Mouse (Mus musculus) midbrain, embryonic 11.5 days (tissue): ENCODE data around the gene Iqck. TPM values are rescaled to one million over a fixed set of nuclear protein-coding genes. Genes with fewer than 3 reads are reported as not detected.
A peak's percentile ranks its signal among the peaks of the same experiment; 100 is the strongest.

ENCODE experiments used
- ATAC-seq: fragments of 200-750 bp; cut with Nextera tagmentation; 2 replicates; pipeline ENCODE4 v1.8.0; 2017; ENCODE audit warnings: moderate TSS enrichment, moderate library complexity; ENCODE audit not compliant: low FRiP score
- DNase-seq: peaks from one replicate; pipeline ENCODE4 v3.0.0; 2015; ENCODE audit warnings: low spot score; ENCODE audit errors: missing footprints
- H3K27ac ChIP-seq: fragments of 300-500 bp; sonication (generic); 2 replicates; pipeline ENCODE4 v1.5.1; 2014; ENCODE audit warnings: low read depth, low read length
- H3K27me3 ChIP-seq: fragments of 300-500 bp; sonication (generic); 2 replicates; pipeline ENCODE4 v1.6.1; 2014; ENCODE audit warnings: mild to moderate bottlenecking, low read length, moderate library complexity, mixed read lengths; ENCODE audit not compliant: control insufficient read depth, insufficient read depth
- H3K36me3 ChIP-seq: fragments of 300-500 bp; sonication (generic); 2 replicates; pipeline ENCODE4 v1.6.1; 2014; ENCODE audit warnings: mild to moderate bottlenecking, low read length, moderate library complexity, mixed read lengths; ENCODE audit not compliant: control insufficient read depth, insufficient read depth
- H3K4me1 ChIP-seq: fragments of 300-500 bp; sonication (generic); 2 replicates; pipeline ENCODE4 v1.6.1; 2014; ENCODE audit warnings: low read length; ENCODE audit not compliant: control insufficient read depth, insufficient read depth
- H3K4me2 ChIP-seq: fragments of 300-500 bp; sonication (generic); 2 replicates; pipeline ENCODE4 v1.6.1; 2014; ENCODE audit warnings: mild to moderate bottlenecking, moderate library complexity
- H3K4me3 ChIP-seq: fragments of 300-500 bp; sonication (generic); 2 replicates; pipeline ENCODE4 v1.5.1; 2014; ENCODE audit warnings: low read depth, low read length
- H3K9ac ChIP-seq: fragments of 300-500 bp; sonication (generic); 2 replicates; pipeline ENCODE4 v1.6.1; 2014; ENCODE audit warnings: low read length
- H3K9me3 ChIP-seq: fragments of 300-500 bp; sonication (generic); 2 replicates; pipeline ENCODE4 v1.6.1; 2016; ENCODE audit warnings: low read length; ENCODE audit not compliant: control insufficient read depth
- WGBS: fragments of 180-500 bp; shearing (Covaris S2); extraction: QIAGEN DNeasy Blood & Tissue Kit; methylation state at CpG from one replicate; pipeline ENCODE4 v1.1.7; 2014; 5-methylcytosine and 5-hydroxymethylcytosine counted together
- polyA plus RNA-seq: library from polyadenylated mRNA; unstranded; fragments of >200 nt; fragmentation: Nextera tagmentation; extraction: Ambion mirVana; gene quantifications from 2 replicates; pipeline ENCODE4 v1.2.1, GENCODE M21; 2014

The Iqck gene
- polyA plus RNA-seq, 1 experiment from 2014 or later: 3.2 TPM

GRCm38 (mm10) chr7:118865362-118865761 is 9.8 kb downstream of the Iqck start:
- H3K9ac ChIP-seq: no peak overlapping the region
- H3K36me3 ChIP-seq: no peaks in the 10 kb centered on the region
- H3K4me3 ChIP-seq: no peak overlapping the region
- no peak overlapping the region for H3K27ac ChIP-seq
- 82% methylated on average over 2 of the region's 2 CpGs for WGBS
- H3K27me3 ChIP-seq: no peaks in the 10 kb centered on the region
- H3K4me2 ChIP-seq: no peak overlapping the region
- H3K4me1 ChIP-seq: no peaks in the 10 kb centered on the region
- ATAC-seq (no peak), DNase-seq (no peak)
- H3K9me3 ChIP-seq: no peaks in the 10 kb centered on the region

- no peaks in the 10 kb centered on the region for H3K9me3 ChIP-seq
- no peaks in the 10 kb centered on the region for H3K36me3 ChIP-seq
- WGBS: 79% methylated on average over 3 of the region's 3 CpGs
- H3K27ac ChIP-seq: no peak overlapping the region
- H3K27me3 ChIP-seq: no peaks in the 10 kb centered on the region
- no peaks in the 10 kb centered on the region for H3K4me1 ChIP-seq
- H3K4me2 ChIP-seq: no peak overlapping the region
- ATAC-seq: 0 out of 2 replicates have a peak, but pooled peaks have one; percentile 9
- no peak for DNase-seq
- H3K9ac ChIP-seq: no peak overlapping the region
- no peak overlapping the region for H3K4me3 ChIP-seq
Observed at GRCm38 (mm10) chr7:118879466-118880029, 24.0 kb downstream of the Iqck start.

GRCm38 (mm10) chr7:118883957-118884356 is 28.4 kb downstream of the Iqck start:
- Histone ChIP-seq H3K27ac (no peak overlapping the region), H3K4me1 (peaks cover 13% of the 10 kb centered on the region), H3K9ac (no peak overlapping the region), H3K4me3 (no peak overlapping the region), H3K9me3 (no peaks in the 10 kb centered on the region), H3K4me2 (no peak overlapping the region), H3K27me3 (no peaks in the 10 kb centered on the region), H3K36me3 (no peaks in the 10 kb centered on the region)
- ATAC-seq: no peak
- no peak for DNase-seq
- 75% methylated on average over 4 of the region's 4 CpGs for WGBS

- no peaks in the 10 kb centered on the region for H3K36me3 ChIP-seq
- DNase-seq (no peak), ATAC-seq (no peak)
- no peak overlapping the region for H3K4me2 ChIP-seq
- peaks cover 15% of the 10 kb centered on the region for H3K4me1 ChIP-seq
- no peak overlapping the region for H3K4me3 ChIP-seq
- H3K9me3 ChIP-seq: no peaks in the 10 kb centered on the region
- H3K27ac ChIP-seq: no peak overlapping the region
- no peak overlapping the region for H3K9ac ChIP-seq
- no peaks in the 10 kb centered on the region for H3K27me3 ChIP-seq
- WGBS: 84% methylated on average over 4 of the region's 4 CpGs
Observed at GRCm38 (mm10) chr7:118884969-118885368, 29.4 kb downstream of the Iqck start.

- Histone ChIP-seq H3K36me3 (no peaks in the 10 kb centered on the region), H3K4me2 (no peak overlapping the region), H3K9me3 (no peaks in the 10 kb centered on the region), H3K4me1 (peaks cover 15% of the 10 kb centered on the region), H3K27me3 (no peaks in the 10 kb centered on the region), H3K4me3 (no peak overlapping the region), H3K27ac (no peak overlapping the region), H3K9ac (no peak overlapping the region)
- DNase-seq (peak; percentile 90), ATAC-seq (peak; percentile 45; the same call in 1 of the 2 replicates)
- WGBS: 24% methylated on average over 6 of the region's 6 CpGs
Observed at GRCm38 (mm10) chr7:118887303-118888055, 31.9 kb downstream of the Iqck start.

GRCm38 (mm10) chr7:118889046-118889680 is 33.6 kb downstream of the Iqck start:
- no peak overlapping the region for H3K4me2 ChIP-seq
- H3K27me3 ChIP-seq: no peaks in the 10 kb centered on the region
- H3K27ac ChIP-seq: no peak overlapping the region
- no peaks in the 10 kb centered on the region for H3K36me3 ChIP-seq
- no peaks in the 10 kb centered on the region for H3K9me3 ChIP-seq
- DNase-seq (no peak), ATAC-seq (peak; percentile 61)
- no peak overlapping the region for H3K9ac ChIP-seq
- H3K4me1 ChIP-seq: peaks cover 15% of the 10 kb centered on the region
- WGBS: 9% methylated on average over 3 of the region's 3 CpGs
- no peak overlapping the region for H3K4me3 ChIP-seq

GRCm38 (mm10) chr7:118895469-118896450 is 40.2 kb downstream of the Iqck start:
- Histone ChIP-seq H3K4me3 (no peak overlapping the region), H3K27ac (peak overlapping the region; percentile 25; the same call in 1 of the 2 replicates), H3K4me2 (no peak overlapping the region), H3K9me3 (no peaks in the 10 kb centered on the region), H3K4me1 (peaks cover 10% of the 10 kb centered on the region), H3K27me3 (no peaks in the 10 kb centered on the region), H3K9ac (no peak overlapping the region), H3K36me3 (no peaks in the 10 kb centered on the region)
- DNase-seq: no peak
- peak; percentile 57 for ATAC-seq
- 68% methylated on average over 10 of the region's 10 CpGs for WGBS

- H3K27me3 ChIP-seq: no peaks in the 10 kb centered on the region
- H3K9me3 ChIP-seq: no peaks in the 10 kb centered on the region
- H3K4me2 ChIP-seq: no peak overlapping the region
- peaks cover 10% of the 10 kb centered on the region for H3K4me1 ChIP-seq
- no peak overlapping the region for H3K27ac ChIP-seq
- DNase-seq: no peak
- no peaks in the 10 kb centered on the region for H3K36me3 ChIP-seq
- no peak overlapping the region for H3K4me3 ChIP-seq
- ATAC-seq: no peak
- H3K9ac ChIP-seq: no peak overlapping the region
Observed at GRCm38 (mm10) chr7:118898063-118898462, 42.5 kb downstream of the Iqck start.
